ENCODE assay signal across 21 mouse cellular contexts in genomic region chr8:96370500-96370899, GRCm38 (mm10).
DNase-seq lines count a peak whose midpoint lies in the region; ATAC-seq lines count a peak whose summit lies in the region.
"Had no signal": no experiment of that assay in that cellular context is flagged by ENCODE, and none has a peak within 500 bp of the region (broad histone marks: within the 10 kb centered on the region; RNA-seq: fewer than 3 reads in every experiment).

No protein-coding gene starts in this region.

- no peak overlapping the region for H3K4me3 ChIP-seq in forebrain, embryonic 13.5 days
- no peak overlapping the region for H3K4me3 ChIP-seq in forebrain, embryonic 15.5 days
- H3K4me3 ChIP-seq in midbrain, embryonic 10.5 days: no peak overlapping the region
- no peak overlapping the region for H3K4me3 ChIP-seq in midbrain, embryonic 16.5 days (ENCODE audit: low read depth, low read length)
- H3K4me3 ChIP-seq in midbrain, embryonic 14.5 days (replicated peaks; ENCODE audit: low read depth, low read length): no peak overlapping the region
- H3K4me3 ChIP-seq: embryonic facial prominence, embryonic 10.5 days; hindbrain, embryonic 12.5 days had no signal

- H3K27me3 ChIP-seq in forebrain, embryonic 13.5 days: no peaks in the 10 kb centered on the region
- H3K27me3 ChIP-seq in forebrain, embryonic 15.5 days: no peaks in the 10 kb centered on the region
- H3K27me3 ChIP-seq in midbrain, embryonic 10.5 days (ENCODE audit: low read depth, poor library complexity, severe bottlenecking): no peaks in the 10 kb centered on the region
- no peaks in the 10 kb centered on the region for H3K27me3 ChIP-seq in midbrain, embryonic 16.5 days (ENCODE audit: control insufficient read depth, insufficient read depth, low read depth, low read length)
- H3K27me3 ChIP-seq in midbrain, embryonic 14.5 days (ENCODE audit: control insufficient read depth, insufficient read depth, low read length): no peaks in the 10 kb centered on the region
- H3K27me3 ChIP-seq: CH12.LX; hindbrain, embryonic 12.5 days had no signal

- peak; percentile 38; the same call in 1 of the 2 replicates for ATAC-seq in forebrain, embryonic 13.5 days
- no peak for ATAC-seq in forebrain, embryonic 15.5 days (replicated peaks)
- no peak for ATAC-seq in midbrain, embryonic 16.5 days
- ATAC-seq in midbrain, embryonic 14.5 days (ENCODE audit: low FRiP score, low TSS enrichment): no peak
- ATAC-seq: hindbrain, embryonic 16.5 days; inflammation-experienced regulatory T-cells, adult 6 months had no signal

- peaks cover 7% of the 10 kb centered on the region; the same call in 1 of the 2 replicates for H3K4me1 ChIP-seq in forebrain, embryonic 13.5 days
- H3K4me1 ChIP-seq in forebrain, embryonic 15.5 days: no peaks in the 10 kb centered on the region
- peaks cover 15% of the 10 kb centered on the region for H3K4me1 ChIP-seq in midbrain, embryonic 10.5 days
- no peaks in the 10 kb centered on the region for H3K4me1 ChIP-seq in midbrain, embryonic 16.5 days (ENCODE audit: control insufficient read depth, insufficient read depth, low read length)
- 0 out of 2 replicates have a peak, but pooled peaks cover 3% of the 10 kb centered on the region for H3K4me1 ChIP-seq in midbrain, embryonic 14.5 days (ENCODE audit: control insufficient read depth, insufficient read depth, low read length)
- H3K4me1 ChIP-seq: embryonic facial prominence, embryonic 10.5 days; hindbrain, embryonic 12.5 days had no signal

- no peaks in the 10 kb centered on the region for H3K36me3 ChIP-seq in forebrain, embryonic 13.5 days (ENCODE audit: poor library complexity, severe bottlenecking)
- no peaks in the 10 kb centered on the region for H3K36me3 ChIP-seq in forebrain, embryonic 15.5 days
- H3K36me3 ChIP-seq in midbrain, embryonic 10.5 days: no peaks in the 10 kb centered on the region
- H3K36me3 ChIP-seq in midbrain, embryonic 16.5 days (ENCODE audit: control insufficient read depth, insufficient read depth, low read length): no peaks in the 10 kb centered on the region
- H3K36me3 ChIP-seq in midbrain, embryonic 14.5 days (ENCODE audit: control insufficient read depth, insufficient read depth, low read length): no peaks in the 10 kb centered on the region
- H3K36me3 ChIP-seq: embryonic facial prominence, embryonic 10.5 days; hindbrain, embryonic 12.5 days had no signal

- no peak overlapping the region for H3K27ac ChIP-seq in forebrain, embryonic 13.5 days
- no peak overlapping the region for H3K27ac ChIP-seq in forebrain, embryonic 15.5 days (replicated peaks)
- H3K27ac ChIP-seq in midbrain, embryonic 10.5 days (replicated peaks): no peak overlapping the region
- no peak overlapping the region for H3K27ac ChIP-seq in midbrain, embryonic 16.5 days (ENCODE audit: low read length)
- H3K27ac ChIP-seq in midbrain, embryonic 14.5 days (replicated peaks; ENCODE audit: low read depth, low read length): no peak overlapping the region
- H3K27ac ChIP-seq: embryonic facial prominence, embryonic 10.5 days; hindbrain, embryonic 12.5 days had no signal

- no peak overlapping the region for H3K4me2 ChIP-seq in forebrain, embryonic 13.5 days
- no peak overlapping the region for H3K4me2 ChIP-seq in forebrain, embryonic 15.5 days (replicated peaks)
- no peak overlapping the region for H3K4me2 ChIP-seq in midbrain, embryonic 16.5 days (ENCODE audit: low read length)
- H3K4me2 ChIP-seq in midbrain, embryonic 14.5 days (ENCODE audit: low read length): no peak overlapping the region
- H3K4me2 ChIP-seq: hindbrain, embryonic 12.5 days had no signal

- DNase-seq in midbrain, embryonic 10.5 days (ENCODE audit: low spot score): peak; percentile 15
- DNase-seq in ZHBTc4 (ENCODE audit: low read depth, low spot score): peak; percentile 2
- DNase-seq in midbrain, embryonic 14.5 days: peak; percentile 45
- no peak for DNase-seq in testis, postnatal 10 days (ENCODE audit: low spot score)
- DNase-seq in layer of hippocampus, adult 9-11 months: no peak
- DNase-seq: adrenal gland, postnatal 10 days; cerebellum, adult 11-12 months; cerebellum, adult 9-10 months; cerebellum, postnatal 25 days; gastrocnemius, postnatal 36 days; heart, adult 11 months; heart, postnatal 10 days; heart, postnatal 4 days had no signal

- H3K9me3 ChIP-seq in forebrain, embryonic 13.5 days (replicated peaks): no peaks in the 10 kb centered on the region
- no peaks in the 10 kb centered on the region for H3K9me3 ChIP-seq in forebrain, embryonic 15.5 days
- no peaks in the 10 kb centered on the region for H3K9me3 ChIP-seq in midbrain, embryonic 10.5 days (replicated peaks)
- H3K9me3 ChIP-seq in midbrain, embryonic 16.5 days (replicated peaks; ENCODE audit: control insufficient read depth, low read length, poor library complexity, severe bottlenecking): no peaks in the 10 kb centered on the region
- no peaks in the 10 kb centered on the region for H3K9me3 ChIP-seq in midbrain, embryonic 14.5 days (ENCODE audit: control insufficient read depth, low read length)
- H3K9me3 ChIP-seq: embryonic facial prominence, embryonic 10.5 days; hindbrain, embryonic 12.5 days had no signal

- 77% methylated on average over 9 of the region's 9 CpGs for WGBS in forebrain, embryonic 13.5 days
- 82% methylated on average over 9 of the region's 9 CpGs for whole genome bisulfite sequencing in forebrain, embryonic 15.5 days
- 85% methylated on average over 9 of the region's 9 CpGs for WGBS in midbrain, embryonic 10.5 days
- WGBS in midbrain, embryonic 16.5 days: 68% methylated on average over 9 of the region's 9 CpGs
- WGBS in midbrain, embryonic 14.5 days: 71% methylated on average over 9 of the region's 9 CpGs

- no peak overlapping the region for H3K9ac ChIP-seq in forebrain, embryonic 13.5 days
- no peak overlapping the region for H3K9ac ChIP-seq in forebrain, embryonic 15.5 days (replicated peaks)
- H3K9ac ChIP-seq in midbrain, embryonic 16.5 days (ENCODE audit: low read depth, low read length): no peak overlapping the region
- no peak overlapping the region for H3K9ac ChIP-seq in midbrain, embryonic 14.5 days (replicated peaks; ENCODE audit: low read length)
- H3K9ac ChIP-seq: hindbrain, embryonic 12.5 days had no signal

Comparison
In these comparisons a context has a peak if more than half of its experiments do, and no peak if none do; other contexts are left out.
1. DNase-seq: peak in midbrain, embryonic 10.5 days (single experiment), ZHBTc4 (single experiment) and midbrain, embryonic 14.5 days (single experiment); none in testis, postnatal 10 days (single experiment) and layer of hippocampus, adult 9-11 months (single experiment).